In genomic region chr6:17694550-17694951, GRCm38 (mm10) we compare ENCODE assay signal across 8 mouse cellular contexts. TPM values are rescaled to one million over a fixed set of nuclear protein-coding genes. Genes with fewer than 3 reads are reported as not detected.
DNase-seq lines count a peak whose midpoint lies in the region; ATAC-seq and TF ChIP-seq lines count a peak whose summit lies in the region.

No protein-coding gene starts in this region.

- H3K36me3 ChIP-seq in hindbrain, embryonic 14.5 days (replicated peaks; ENCODE audit: control insufficient read depth, insufficient read depth) = no peaks in the 10 kb centered on the region

- peak; percentile 76 for TF ChIP-seq CTCF in Patski (IDR thresholded peaks at IDR 0.05)
- TF ChIP-seq CTCF in left cerebral cortex, adult 2 months (IDR thresholded peaks at IDR 0.05) = peak; percentile 29

- under 1% methylated on average over 40 of the region's 46 CpGs for WGBS in hindbrain, embryonic 14.5 days

- peaks cover 8% of the 10 kb centered on the region; the same call in 1 of the 2 replicates for H3K4me1 ChIP-seq in hindbrain, embryonic 14.5 days (replicated peaks; ENCODE audit: control insufficient read depth, insufficient read depth, low read length)

- H3K4me2 ChIP-seq in hindbrain, embryonic 14.5 days (replicated peaks) = peak overlapping the region; percentile 95

- ATAC-seq in Patski = peak; percentile 80
- ATAC-seq in hindbrain, embryonic 14.5 days (ENCODE audit: low FRiP score) = peak; percentile 88
- ATAC-seq in megakaryocyte, adult 5-6 weeks (ENCODE audit: poor library complexity, severe bottlenecking) = peak; percentile 87

- H3K27ac ChIP-seq in hindbrain, embryonic 14.5 days = peak overlapping the region; percentile 66; the same call in 1 of the 2 replicates
- H3K27ac ChIP-seq in left cerebral cortex, adult 2 months = peak overlapping the region; percentile 36

- POLR2A ChIA-PET in Patski (lab: Charles Lee) = interaction anchor here (0.6 to 1.4 kb wide), 2 partner anchors 11 to 369 kb away, joined by 3 to 5 read pairs; no protein-coding TSS in a partner anchor

- intact Hi-C loops in left cerebral cortex, adult 2 months (cut with DNase I) = loop anchor here (2.0 to 10.0 kb wide), 2 partner anchors 58 to 670 kb away; partner anchors contain the start of gene Capza2

- peak overlapping the region; percentile 88 for H3K4me3 ChIP-seq in hindbrain, embryonic 14.5 days (replicated peaks; ENCODE audit: low read length)
- H3K4me3 ChIP-seq in left cerebral cortex, adult 2 months = peak overlapping the region; percentile 77

- H3K9ac ChIP-seq in hindbrain, embryonic 14.5 days = peak overlapping the region; percentile 75

- no peaks in the 10 kb centered on the region for H3K27me3 ChIP-seq in Patski
- H3K27me3 ChIP-seq in hindbrain, embryonic 14.5 days (ENCODE audit: control insufficient read depth, insufficient read depth, low read length) = no peaks in the 10 kb centered on the region

- no peak for DNase-seq in Patski (ENCODE audit: low read depth, low spot score)
- DNase-seq in cerebellum, postnatal 14 days = peak; percentile 74 to 77
- peak; percentile 36 to 38 for DNase-seq in frontal cortex, postnatal 25 days (ENCODE audit: low spot score in 2 of 2)
- peak; percentile 47 for DNase-seq in hindbrain, embryonic 14.5 days (ENCODE audit: low spot score)
- peak; percentile 55 to 61 for DNase-seq in left cerebral cortex, adult 2 months (ENCODE audit: extremely low spot score in 1 of 2, low spot score in 2 of 2)
- peak; percentile 51 to 54 for DNase-seq in right cerebral cortex, adult 2 months (ENCODE audit: low spot score in 2 of 2)
- DNase-seq in urinary bladder, postnatal 36 days (ENCODE audit: low spot score in 2 of 2) = peak; percentile 56 to 76

- CTCF ChIA-PET in Patski (lab: Charles Lee) = interaction anchor here (0.9 to 3.2 kb wide), 3 partner anchors 11 to 150 kb away, joined by 3 to 10 read pairs (median 3); no protein-coding TSS in a partner anchor

- H3K9me3 ChIP-seq in hindbrain, embryonic 14.5 days (ENCODE audit: control insufficient read depth, low read length) = no peaks in the 10 kb centered on the region

- in situ Hi-C loops in Patski (cut with MboI; ENCODE audit: low pct_unique_long_range_greater_than_20kb) = loop anchor here (25.0 kb wide), 2 partner anchors 668 to 1118 kb away; no protein-coding TSS in a partner anchor

RNA-seq across cellular contexts. Expression of gene St7, which starts 1.8 kb away (rescaled TPM):
- polyA plus RNA-seq in Patski (2021) = 23.1 TPM
- 53.3 and 54.5 TPM in 2 replicates for polyA plus RNA-seq in hindbrain, embryonic 14.5 days (2014; fragmentation: Nextera tagmentation; extraction: Ambion mirVana)
- total RNA-seq in left cerebral cortex, adult 2 months (2021) = 10 to 100 TPM; 35.1 to 42.4 TPM
- total RNA-seq in megakaryocyte, adult 5-6 weeks (2015) = 6.9 and 8.5 TPM in 2 replicates
- total RNA-seq in megakaryocyte, adult 5-6 weeks (2017) = 10.6 and 14.0 TPM in 2 replicates

RNA-seq across cellular contexts. Expression of gene Capza2, which starts 58.5 kb away (rescaled TPM):
- polyA plus RNA-seq in Patski (2021) = 185 TPM
- 274 and 277 TPM in 2 replicates for polyA plus RNA-seq in hindbrain, embryonic 14.5 days (2014; fragmentation: Nextera tagmentation; extraction: Ambion mirVana)
- 100 to 1,000 TPM; 208 to 223 TPM for total RNA-seq in left cerebral cortex, adult 2 months (2021)
- 490 and 593 TPM in 2 replicates for total RNA-seq in megakaryocyte, adult 5-6 weeks (2015)
- total RNA-seq in megakaryocyte, adult 5-6 weeks (2017) = 665 and 673 TPM in 2 replicates
